Mouse (Mus musculus) heart, embryonic 11.5 days (tissue): ENCODE measurements around the gene Ifitm7. TPM values are rescaled to one million over a fixed set of nuclear protein-coding genes. Genes with fewer than 3 reads are reported as not detected.

ENCODE experiments used
- ATAC-seq: fragments of 200-750 bp; cut with Nextera tagmentation; replicated peaks from 2 replicates; pipeline ENCODE4 v1.8.0; 2017; ENCODE audit warnings: moderate library complexity; ENCODE audit not compliant: insufficient number of reproducible peaks, low FRiP score, low TSS enrichment
- H3K27ac ChIP-seq: fragments of 300-500 bp; sonication (generic); 2 replicates; pipeline ENCODE4 v1.5.1; 2014; ENCODE audit warnings: mild to moderate bottlenecking, low read depth, low read length
- H3K27me3 ChIP-seq: fragments of 300-500 bp; sonication (generic); 2 replicates; pipeline ENCODE4 v1.6.1; 2014; ENCODE audit warnings: mild to moderate bottlenecking, low read length, mixed read lengths; ENCODE audit not compliant: control insufficient read depth, insufficient read depth
- H3K36me3 ChIP-seq: fragments of 300-500 bp; sonication (generic); 2 replicates; pipeline ENCODE4 v1.6.1; 2014; ENCODE audit warnings: mild to moderate bottlenecking, low read length, moderate library complexity, mixed read lengths; ENCODE audit not compliant: control insufficient read depth, insufficient read depth
- H3K4me1 ChIP-seq: fragments of 300-500 bp; sonication (generic); 2 replicates; pipeline ENCODE4 v1.6.1; 2014; ENCODE audit warnings: low read length; ENCODE audit not compliant: control insufficient read depth, insufficient read depth
- H3K4me2 ChIP-seq: fragments of 300-500 bp; sonication (generic); 2 replicates; pipeline ENCODE4 v1.6.1; 2014; ENCODE audit warnings: mild to moderate bottlenecking, moderate library complexity
- H3K4me3 ChIP-seq: fragments of 300-500 bp; sonication (generic); 2 replicates; pipeline ENCODE4 v1.5.1; 2014; ENCODE audit warnings: low read depth, low read length
- H3K9ac ChIP-seq: fragments of 300-500 bp; sonication (generic); 2 replicates; pipeline ENCODE4 v1.6.1; 2014; ENCODE audit warnings: mild to moderate bottlenecking, low read depth, low read length, moderate library complexity
- H3K9me3 ChIP-seq: fragments of 300-500 bp; sonication (generic); replicated peaks from 2 replicates; pipeline ENCODE4 v1.6.1; 2016; ENCODE audit warnings: low read length; ENCODE audit not compliant: control insufficient read depth
- WGBS: fragments of 180-500 bp; shearing (Covaris S2); extraction: QIAGEN DNeasy Blood & Tissue Kit; methylation state at CpG from one replicate; pipeline ENCODE4 v1.1.7; 2014; ENCODE audit not compliant: insufficient replicate concordance; 5-methylcytosine and 5-hydroxymethylcytosine counted together
- polyA plus RNA-seq: library from polyadenylated mRNA; unstranded; fragments of >200 nt; fragmentation: Nextera tagmentation; extraction: Ambion mirVana; gene quantifications from 2 replicates; pipeline ENCODE4 v1.2.1, GENCODE M21; 2014

Ifitm7 gene
- polyA plus RNA-seq, 1 experiment from 2014 or later, result not detected

DNA sequence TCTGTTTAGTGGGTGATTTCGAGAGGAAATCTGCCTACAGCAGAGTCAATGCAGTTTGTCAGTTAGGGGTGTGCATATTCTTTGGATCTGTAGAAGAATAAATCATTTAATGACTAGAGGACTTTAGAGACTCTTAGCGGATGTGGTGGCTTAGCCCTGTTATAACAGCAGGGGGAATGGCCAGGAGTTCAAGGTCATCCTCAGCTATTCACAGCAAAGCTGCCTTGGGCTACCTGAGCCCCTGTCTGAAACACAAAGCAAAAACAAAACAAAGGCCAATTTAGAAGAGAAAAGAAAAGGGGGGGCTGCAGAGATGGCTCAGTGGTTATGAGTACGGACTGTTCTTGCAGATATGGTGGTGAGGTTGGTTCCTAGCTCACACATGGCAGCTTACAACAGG, 35.4 kb downstream of the Ifitm7 start:
- no peaks in the 10 kb centered on the region for H3K4me1 ChIP-seq
- H3K9ac ChIP-seq, result no peak overlapping the region
- H3K9me3 ChIP-seq, result no peaks in the 10 kb centered on the region
- no peak overlapping the region for H3K4me2 ChIP-seq
- no peaks in the 10 kb centered on the region for H3K36me3 ChIP-seq
- H3K4me3 ChIP-seq, result no peak overlapping the region
- 64% methylated on average over 3 of the region's 3 CpGs for WGBS
- no peak for ATAC-seq
- no peaks in the 10 kb centered on the region for H3K27me3 ChIP-seq
- H3K27ac ChIP-seq, result no peak overlapping the region

DNA sequence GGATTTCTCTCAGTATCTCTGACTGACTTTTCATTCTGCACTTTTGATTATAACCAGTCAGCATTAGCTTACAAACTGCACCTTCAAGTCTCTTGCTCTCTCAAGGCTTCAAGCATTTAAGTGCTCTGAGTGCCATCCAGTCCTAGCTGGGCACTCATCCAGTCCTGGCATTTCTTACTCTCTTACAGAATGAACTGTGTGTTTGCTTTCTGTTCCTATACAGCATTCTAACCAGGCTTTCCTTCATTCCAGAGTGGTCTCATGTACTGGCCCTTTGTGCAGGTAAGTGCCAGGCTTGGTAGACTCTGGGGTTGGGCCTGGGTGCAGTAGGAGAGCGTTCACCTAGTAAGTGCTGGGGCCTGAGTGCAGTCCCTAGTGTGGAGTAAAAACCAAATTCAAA, 40.4 kb downstream of the Ifitm7 start:
- H3K36me3 ChIP-seq, result no peaks in the 10 kb centered on the region
- no peak overlapping the region for H3K4me2 ChIP-seq
- no peak overlapping the region for H3K4me3 ChIP-seq
- no peaks in the 10 kb centered on the region for H3K9me3 ChIP-seq
- 80% methylated on average over 1 of the region's 1 CpGs for WGBS
- peaks cover 9% of the 10 kb centered on the region for H3K27me3 ChIP-seq
- H3K27ac ChIP-seq, result no peak overlapping the region
- ATAC-seq, result no peak
- no peak overlapping the region for H3K9ac ChIP-seq
- no peaks in the 10 kb centered on the region for H3K4me1 ChIP-seq

DNA sequence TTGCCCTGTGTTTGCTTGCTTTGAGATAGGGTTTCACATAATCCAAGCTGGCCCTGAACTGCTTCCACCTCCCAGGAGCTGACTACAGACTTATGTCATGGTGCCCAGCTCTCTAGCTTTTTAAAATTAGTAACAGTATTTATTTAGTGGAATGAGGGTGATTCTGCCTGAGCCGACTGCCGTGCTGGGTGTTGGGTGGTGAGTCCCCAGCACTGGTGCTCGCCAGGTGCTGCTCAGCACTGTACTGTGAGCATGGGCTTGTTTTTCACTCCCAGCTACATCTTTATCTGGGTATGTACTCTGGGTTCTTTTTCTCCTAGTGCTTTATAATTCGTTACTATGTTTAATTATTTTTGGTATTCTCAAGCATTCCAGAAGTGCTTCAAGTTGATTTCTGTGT, 41.5 kb downstream of the Ifitm7 start:
- Histone ChIP-seq H3K4me1 (no peaks in the 10 kb centered on the region), H3K9me3 (no peaks in the 10 kb centered on the region), H3K9ac (no peak overlapping the region), H3K27me3 (peaks cover 18% of the 10 kb centered on the region), H3K4me3 (no peak overlapping the region), H3K27ac (no peak overlapping the region), H3K36me3 (no peaks in the 10 kb centered on the region), H3K4me2 (no peak overlapping the region)
- no peak for ATAC-seq
- 65% methylated on average over 4 of the region's 4 CpGs for WGBS

DNA sequence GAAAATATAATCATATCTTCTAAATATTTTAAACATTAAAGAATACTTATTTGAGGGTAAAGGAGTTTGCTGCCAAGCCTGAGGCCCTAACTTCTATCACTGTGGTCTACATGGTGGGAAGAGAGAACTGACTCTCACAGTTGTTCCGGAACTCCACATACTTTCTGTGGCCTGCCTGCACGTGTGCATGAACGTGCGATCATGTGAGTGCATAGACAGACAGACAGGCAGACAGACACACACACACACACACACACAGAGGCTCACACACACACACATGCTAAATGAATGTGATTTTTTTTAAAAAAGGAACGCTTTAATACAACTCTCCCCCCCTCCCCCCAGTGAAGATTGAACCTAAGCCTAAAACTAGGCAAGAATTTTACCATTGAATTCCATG, 41.9 kb downstream of the Ifitm7 start:
- no peaks in the 10 kb centered on the region for H3K36me3 ChIP-seq
- no peak overlapping the region for H3K4me2 ChIP-seq
- no peak overlapping the region for H3K4me3 ChIP-seq
- no peaks in the 10 kb centered on the region for H3K9me3 ChIP-seq
- H3K27me3 ChIP-seq, result peaks cover 20% of the 10 kb centered on the region
- WGBS, result 80% methylated on average over 5 of the region's 5 CpGs
- no peak overlapping the region for H3K27ac ChIP-seq
- ATAC-seq, result no peak
- H3K9ac ChIP-seq, result no peak overlapping the region
- no peaks in the 10 kb centered on the region for H3K4me1 ChIP-seq

DNA sequence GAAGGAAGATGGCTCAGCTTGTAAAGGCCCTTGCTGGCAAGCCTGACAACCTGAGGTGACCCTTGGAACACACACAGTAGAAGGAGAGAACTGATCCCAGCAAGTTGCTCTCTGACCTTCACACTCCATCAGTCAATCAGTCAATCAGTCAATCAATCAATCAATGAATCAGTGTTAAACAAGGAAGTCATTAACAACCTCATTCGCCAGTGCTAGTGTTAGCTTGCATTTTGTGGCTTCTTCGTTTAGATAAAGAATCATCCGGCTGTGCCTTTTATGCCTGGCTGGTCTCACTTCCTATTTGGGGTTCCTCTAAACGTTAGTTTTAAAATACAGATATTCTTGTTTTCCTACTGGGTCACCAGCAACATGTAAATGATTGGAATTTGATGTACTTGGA, 42.5 kb downstream of the Ifitm7 start:
- Histone ChIP-seq H3K9me3 (no peaks in the 10 kb centered on the region), H3K27me3 (peaks cover 20% of the 10 kb centered on the region), H3K4me2 (no peak overlapping the region), H3K27ac (no peak overlapping the region), H3K4me1 (no peaks in the 10 kb centered on the region), H3K4me3 (no peak overlapping the region), H3K36me3 (no peaks in the 10 kb centered on the region), H3K9ac (no peak overlapping the region)
- 52% methylated on average over 4 of the region's 4 CpGs for WGBS
- ATAC-seq, result no peak

DNA sequence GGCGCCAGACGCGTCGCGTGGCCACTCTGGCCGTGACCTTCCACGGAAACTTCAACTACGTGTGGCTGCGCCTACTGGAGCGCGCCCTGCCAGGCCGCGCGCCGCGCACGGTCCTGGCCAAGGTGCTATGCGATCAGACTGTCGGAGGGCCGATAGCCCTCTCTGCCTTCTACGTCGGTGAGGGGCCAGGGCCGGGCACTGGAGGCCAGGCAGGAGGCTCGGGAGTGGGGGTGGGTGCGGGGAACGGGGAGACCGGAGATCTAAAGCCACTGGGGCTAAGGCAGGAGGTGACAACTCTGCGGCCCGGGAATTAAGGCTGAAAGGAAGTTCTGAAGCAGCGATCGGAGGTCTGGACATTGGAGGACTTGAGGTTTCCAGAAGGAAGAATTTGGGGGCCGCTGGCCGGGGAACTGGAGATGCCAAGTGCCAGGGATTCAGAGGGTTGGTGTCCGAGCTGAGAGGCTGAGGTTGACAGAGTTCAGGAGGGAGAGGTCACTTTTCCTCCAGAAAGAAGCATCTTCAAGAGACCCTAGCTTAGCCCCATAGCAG, 45.8 kb downstream of the Ifitm7 start:
- Histone ChIP-seq H3K27me3 (peaks cover 20% of the 10 kb centered on the region), H3K4me2 (peak overlapping the region; percentile 98), H3K4me1 (no peaks in the 10 kb centered on the region), H3K9ac (peak overlapping the region; percentile 72), H3K36me3 (no peaks in the 10 kb centered on the region), H3K4me3 (peak overlapping the region; percentile 67), H3K27ac (no peak overlapping the region), H3K9me3 (no peaks in the 10 kb centered on the region)
- ATAC-seq, result no peak; the same call in 1 of the 2 replicates
- WGBS, result 3% methylated on average over 34 of the region's 34 CpGs

DNA sequence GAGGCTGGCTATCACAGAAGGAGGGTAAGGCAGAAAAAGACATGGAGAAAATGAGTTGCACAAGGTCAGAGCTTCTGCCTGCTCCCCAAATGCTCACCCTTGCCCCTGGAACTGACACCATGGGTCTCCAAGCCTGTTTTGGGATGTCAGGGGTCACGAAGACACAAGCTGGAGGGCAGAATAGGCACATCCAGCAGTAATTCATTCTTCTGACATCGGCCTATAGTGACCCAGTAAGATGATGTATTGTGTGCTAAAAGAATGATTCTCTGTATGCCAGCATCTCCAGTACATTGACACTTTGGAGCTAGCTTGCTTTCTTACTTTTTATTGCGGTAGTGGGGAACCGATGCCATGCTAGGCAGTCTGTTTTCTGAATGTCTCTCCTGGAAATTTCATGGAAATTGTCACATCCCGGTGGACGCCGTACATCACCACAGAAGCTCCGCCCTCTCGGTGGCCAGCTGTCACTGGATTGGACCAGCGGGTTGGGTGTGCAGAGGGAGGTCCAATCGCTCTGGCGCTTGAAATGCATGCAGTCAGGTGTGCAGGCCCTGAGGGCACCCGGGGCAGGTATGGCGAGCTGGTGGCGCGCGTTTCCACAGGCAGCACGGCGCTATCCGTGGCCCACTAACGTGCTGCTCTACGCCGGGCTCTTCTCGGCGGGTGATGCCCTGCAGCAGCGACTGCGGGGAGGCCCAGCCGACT, 46.4 kb downstream of the Ifitm7 start:
- peak overlapping the region; percentile 67 for H3K4me3 ChIP-seq
- peak overlapping the region; percentile 72 for H3K9ac ChIP-seq
- H3K4me1 ChIP-seq, result no peaks in the 10 kb centered on the region

More for the DNA sequence above, 46.4 kb downstream of the Ifitm7 start:
- Histone ChIP-seq H3K36me3 (no peaks in the 10 kb centered on the region), H3K4me2 (peak overlapping the region; percentile 98), H3K9me3 (no peaks in the 10 kb centered on the region), H3K27me3 (peaks cover 20% of the 10 kb centered on the region), H3K27ac (no peak overlapping the region)
- 5% methylated on average over 28 of the region's 28 CpGs for WGBS
- ATAC-seq, result peak; percentile 74
